Mouse (Mus musculus) liver, adult (tissue): ENCODE results near the gene Tmod2.
A peak's percentile ranks its signal among the peaks of the same experiment; 100 is the strongest.

ENCODE experiments used
- GATA4 ChIP-seq: IDR thresholded peaks from 2 replicates; pipeline ENCODE4 v1.6.1; 2014; ENCODE audit warnings: mild to moderate bottlenecking, low read length; ENCODE audit not compliant: insufficient replicate concordance

Tmod2 gene

DNA sequence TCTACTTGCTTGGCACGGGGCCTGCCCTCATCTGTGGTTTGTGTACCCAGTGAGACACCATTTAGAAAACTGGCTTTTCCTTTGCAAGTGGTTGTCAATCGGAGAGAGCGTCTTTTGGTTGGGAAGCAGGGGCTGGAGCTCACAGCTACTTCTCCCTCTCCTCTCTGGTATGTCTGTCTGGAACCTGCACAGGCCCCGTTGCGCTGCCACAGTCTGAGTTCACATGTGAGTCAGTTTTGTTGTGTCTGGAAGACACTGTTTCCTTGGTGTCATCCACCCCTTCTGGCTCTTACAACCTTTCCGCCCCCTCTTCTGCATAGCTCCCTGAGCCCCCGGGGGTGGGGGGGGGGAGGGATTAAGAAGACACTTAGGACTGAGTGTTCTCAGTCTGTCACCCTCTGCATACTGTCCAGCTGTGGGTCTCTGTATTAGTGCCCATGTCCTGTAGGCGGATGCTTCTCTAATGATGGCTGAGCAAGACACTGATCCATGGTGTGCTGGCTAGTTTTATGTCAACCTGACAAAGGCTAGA, 76.6 kb downstream of the Tmod2 start:
- no peak for TF ChIP-seq GATA4

- TF ChIP-seq GATA4 = no peak
Measured at GRCm38 (mm10) chr9:75532461-75532860, 78.7 kb downstream of the Tmod2 start.

- TF ChIP-seq GATA4 = no peak
Measured at GRCm38 (mm10) chr9:75529358-75529757, 81.8 kb downstream of the Tmod2 start.

DNA sequence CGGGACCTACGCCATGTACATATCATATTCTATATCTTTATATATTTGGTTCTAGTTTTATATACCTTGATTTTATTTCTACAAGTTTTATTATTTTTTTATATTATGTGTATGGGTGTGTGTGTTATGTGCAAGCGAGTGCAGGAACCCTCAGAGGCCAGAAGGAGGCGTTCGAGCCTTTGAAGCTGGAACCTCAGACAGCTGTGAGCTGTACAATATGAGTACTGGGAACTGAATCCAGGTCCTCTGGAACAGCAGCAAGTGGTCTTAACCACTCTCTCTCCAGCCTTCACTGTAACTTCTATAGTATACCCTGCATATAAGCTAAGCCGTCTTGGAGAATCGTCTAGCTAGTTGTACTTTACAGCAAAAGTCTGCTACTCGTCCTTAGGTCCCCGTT, 83.0 kb downstream of the Tmod2 start:
- no peak for TF ChIP-seq GATA4

GRCm38 (mm10) chr9:75527368-75528059, 83.6 kb downstream of the Tmod2 start:
- peak; percentile 46; the same call in 1 of the 2 replicates for TF ChIP-seq GATA4

- no peak for TF ChIP-seq GATA4
Measured at GRCm38 (mm10) chr9:75523646-75524045, 87.5 kb downstream of the Tmod2 start.

GRCm38 (mm10) chr9:75522217-75522616, 88.9 kb downstream of the Tmod2 start:
- TF ChIP-seq GATA4 = no peak

DNA sequence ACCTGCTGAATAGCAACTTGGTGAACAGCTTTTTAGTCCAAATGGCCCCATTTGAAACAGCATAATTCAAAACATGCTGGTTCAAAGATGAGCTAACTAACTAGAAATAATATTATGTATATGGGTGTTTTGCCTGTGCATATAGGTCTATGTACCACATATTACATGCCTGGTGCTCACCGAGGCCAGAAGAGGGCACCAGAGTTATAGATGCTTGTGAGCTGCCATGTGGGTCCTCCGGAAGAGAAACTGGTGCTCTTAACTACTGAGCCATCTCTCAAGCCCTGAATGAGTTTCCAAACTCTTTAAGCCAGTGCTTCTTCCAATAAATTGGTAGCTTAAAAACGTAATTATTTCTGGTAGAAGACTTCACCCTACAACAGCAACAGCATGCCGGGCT, 89.3 kb downstream of the Tmod2 start:
- TF ChIP-seq GATA4 = no peak

GRCm38 (mm10) chr9:75520940-75521339, 90.2 kb downstream of the Tmod2 start:
- no peak for TF ChIP-seq GATA4

DNA sequence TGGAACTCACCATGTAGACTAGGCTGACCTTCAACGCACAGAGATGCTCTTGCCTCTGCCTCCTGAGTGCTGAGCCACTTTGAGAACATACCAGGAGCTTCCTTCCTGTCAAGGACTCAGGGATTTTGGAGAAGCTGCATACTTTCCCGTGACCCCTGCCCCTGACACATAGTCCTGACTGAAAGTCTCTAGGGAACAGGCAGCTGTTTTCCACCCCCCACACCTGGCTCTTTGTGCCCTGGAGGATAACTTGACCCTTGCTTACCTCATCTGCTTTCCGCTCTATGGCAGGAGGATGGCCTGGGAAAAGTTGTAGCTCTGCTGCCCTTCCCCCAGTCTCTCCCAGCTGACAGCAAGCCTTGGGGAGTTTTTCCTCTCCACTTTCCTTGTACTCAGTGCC, 93.4 kb downstream of the Tmod2 start:
- no peak for TF ChIP-seq GATA4
